Mouse (Mus musculus) heart, embryonic 10.5 days (tissue): ENCODE results near the gene Xylb. TPM values are rescaled to one million over a fixed set of nuclear protein-coding genes. Genes with fewer than 3 reads are reported as not detected.

Source experiments
- polyA plus RNA-seq: library from polyadenylated mRNA; unstranded; fragments of >200 nt; fragmentation: Nextera tagmentation; extraction: Ambion mirVana; gene quantifications from 2 replicates; pipeline ENCODE4 v1.2.1, GENCODE M21; 2016

Xylb gene
- polyA plus RNA-seq, 1 experiment from 2014 or later: 5.5 TPM

Other genes starting within 250 kb of the Xylb start
- gene Acaa1b, start 200.3 kb upstream of the Xylb start, polyA plus RNA-seq: 0.70 and 0.76 TPM in 2 replicates
- not detected in 2 replicates for gene Gm47289, start 198.2 kb upstream of the Xylb start, polyA plus RNA-seq
- not detected in 2 replicates for gene Slc22a13, start 148.3 kb upstream of the Xylb start, polyA plus RNA-seq
- 12.0 and 13.6 TPM in 2 replicates for gene Oxsr1, start 35.0 kb upstream of the Xylb start, polyA plus RNA-seq
- 86.5 and 91.8 TPM in 2 replicates for gene Acaa1a, start 17.7 kb upstream of the Xylb start, polyA plus RNA-seq
- gene Myd88, start 16.0 kb upstream of the Xylb start, polyA plus RNA-seq: 11.4 and 11.6 TPM in 2 replicates
- gene Slc22a14, start 8.2 kb downstream of the Xylb start, polyA plus RNA-seq: not detected in 2 replicates
- 29.6 and 35.4 TPM in 2 replicates for gene Acvr2b, start 44.7 kb downstream of the Xylb start, polyA plus RNA-seq
- gene Exog, start 87.6 kb downstream of the Xylb start, polyA plus RNA-seq: 16.2 and 25.0 TPM in 2 replicates
- 8.2 and 18.0 TPM in 2 replicates for gene Scn5a, start 221.6 kb downstream of the Xylb start, polyA plus RNA-seq